Mouse (Mus musculus) liver, postnatal 0 days (tissue): ENCODE data around the gene Ercc1. TPM values are rescaled to one million over a fixed set of nuclear protein-coding genes. Genes with fewer than 3 reads are reported as not detected.

Experiments used
- ATAC-seq: fragments of 200-750 bp; cut with Nextera tagmentation; 2 replicates; pipeline ENCODE4 v1.8.0; 2017; ENCODE audit warnings: mild to moderate bottlenecking, moderate library complexity
- DNase-seq: peaks from one replicate; pipeline ENCODE4 v3.0.0-alpha.2; 2016
- H3K27ac ChIP-seq: fragments of 300-500 bp; sonication (generic); 2 replicates; pipeline ENCODE4 v1.5.1; 2014; ENCODE audit warnings: antibody characterized with exemption, moderate library complexity, mild to moderate bottlenecking, low read depth
- H3K27me3 ChIP-seq: fragments of 300-500 bp; sonication (generic); 2 replicates; pipeline ENCODE4 v1.6.1; 2014; ENCODE audit warnings: low read length, control low read depth, mixed read lengths; ENCODE audit not compliant: insufficient read depth
- H3K36me3 ChIP-seq: fragments of 300-500 bp; sonication (generic); replicated peaks from 2 replicates; pipeline ENCODE4 v1.6.1; 2014; ENCODE audit warnings: mild to moderate bottlenecking, control low read depth, low read length, moderate library complexity, mixed read lengths; ENCODE audit not compliant: insufficient read depth
- H3K4me1 ChIP-seq: fragments of 300-500 bp; sonication (generic); 2 replicates; pipeline ENCODE4 v1.6.1; 2014; ENCODE audit warnings: antibody characterized with exemption, mild to moderate bottlenecking, control low read depth; ENCODE audit not compliant: insufficient read depth
- H3K4me2 ChIP-seq: fragments of 300-500 bp; sonication (generic); 2 replicates; pipeline ENCODE4 v1.6.1; 2014; ENCODE audit warnings: low read depth, mild to moderate bottlenecking, low read length, moderate library complexity, mixed read lengths
- H3K4me3 ChIP-seq: fragments of 300-500 bp; sonication (generic); 2 replicates; pipeline ENCODE4 v1.5.1; 2014; ENCODE audit warnings: low read depth, low read length
- H3K9ac ChIP-seq: fragments of 300-500 bp; sonication (generic); replicated peaks from 2 replicates; pipeline ENCODE4 v1.6.1; 2014; ENCODE audit warnings: mild to moderate bottlenecking, moderate library complexity
- H3K9me3 ChIP-seq: fragments of 300-500 bp; sonication (generic); 2 replicates; pipeline ENCODE4 v1.6.1; 2016; ENCODE audit warnings: mild to moderate bottlenecking, control low read depth, low read length, mixed read lengths
- CTCF ChIP-seq: sonication (generic); IDR thresholded peaks from 2 replicates; pipeline ENCODE4 v1.5.1; 2016; ENCODE audit warnings: antibody characterized with exemption, low read depth
- EP300 ChIP-seq: IDR thresholded peaks from 2 replicates; pipeline ENCODE4 v1.6.1; 2016; ENCODE audit warnings: antibody characterized with exemption, low read depth, mild to moderate bottlenecking
- WGBS: fragments of 180-500 bp; shearing (Covaris S2); extraction: QIAGEN DNeasy Blood & Tissue Kit; methylation state at CpG from one replicate; pipeline ENCODE4 v1.1.7; 2014; ENCODE audit not compliant: insufficient replicate concordance; 5-methylcytosine and 5-hydroxymethylcytosine counted together
- polyA plus RNA-seq: library from polyadenylated mRNA; unstranded; fragments of >200 nt; fragmentation: Nextera tagmentation; extraction: Ambion mirVana; gene quantifications from 2 replicates; pipeline ENCODE4 v1.2.1, GENCODE M21; 2015

Ercc1 gene
- 9.6 and 9.8 TPM in 2 replicates for polyA plus RNA-seq

DNA sequence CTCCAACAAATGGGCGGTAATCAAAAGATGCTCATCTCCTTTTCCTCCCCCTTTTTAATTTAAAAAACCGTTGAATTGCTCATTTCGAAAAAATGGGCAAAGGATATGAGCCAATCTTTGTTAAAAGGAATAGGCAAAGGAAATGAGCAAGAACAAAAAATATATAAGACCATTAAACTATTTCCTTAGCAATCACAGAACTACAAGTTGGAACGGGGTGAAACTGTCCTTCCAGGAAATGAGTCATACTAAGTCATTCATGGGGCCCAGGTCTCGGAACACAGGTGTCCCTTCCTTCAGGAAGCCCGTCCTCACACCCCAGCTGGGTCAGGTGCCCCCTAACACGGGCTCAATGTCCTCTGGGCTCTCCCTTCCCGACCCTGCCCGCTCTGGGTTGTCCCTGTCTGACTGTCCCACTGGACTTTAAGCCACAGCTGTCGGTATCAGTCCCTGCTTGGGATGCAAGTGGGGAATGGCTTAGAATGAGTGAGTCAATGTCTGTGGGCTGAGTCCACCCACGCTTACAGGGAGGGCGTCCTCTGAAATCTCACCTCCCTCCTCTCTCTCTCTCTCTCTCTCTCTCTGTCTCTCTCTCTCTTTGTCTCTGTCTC is at the start of gene Ercc1:
Ercc1 (plus strand) TSS at position 542 of the 611 bp plus-strand sequence.
- Histone ChIP-seq H3K9me3 (no peaks in the 10 kb centered on the region), H3K9ac (peak within 1 kb of the TSS; percentile 58), H3K4me1 (peaks cover 30% of the 10 kb centered on the region), H3K27ac (peak within 1 kb of the TSS; percentile 56; the same call in 1 of the 2 replicates), H3K4me3 (peak within 1 kb of the TSS; percentile 63), H3K27me3 (peaks cover 23% of the 10 kb centered on the region), H3K36me3 (0 out of 2 replicates have a peak, but pooled peaks cover 1% of the 10 kb centered on the region), H3K4me2 (peak within 1 kb of the TSS; percentile 75)
- no peak for TF ChIP-seq EP300
- ATAC-seq (no peak), DNase-seq (no peak)
- 17% methylated on average over 12 of the region's 12 CpGs for WGBS

DNA sequence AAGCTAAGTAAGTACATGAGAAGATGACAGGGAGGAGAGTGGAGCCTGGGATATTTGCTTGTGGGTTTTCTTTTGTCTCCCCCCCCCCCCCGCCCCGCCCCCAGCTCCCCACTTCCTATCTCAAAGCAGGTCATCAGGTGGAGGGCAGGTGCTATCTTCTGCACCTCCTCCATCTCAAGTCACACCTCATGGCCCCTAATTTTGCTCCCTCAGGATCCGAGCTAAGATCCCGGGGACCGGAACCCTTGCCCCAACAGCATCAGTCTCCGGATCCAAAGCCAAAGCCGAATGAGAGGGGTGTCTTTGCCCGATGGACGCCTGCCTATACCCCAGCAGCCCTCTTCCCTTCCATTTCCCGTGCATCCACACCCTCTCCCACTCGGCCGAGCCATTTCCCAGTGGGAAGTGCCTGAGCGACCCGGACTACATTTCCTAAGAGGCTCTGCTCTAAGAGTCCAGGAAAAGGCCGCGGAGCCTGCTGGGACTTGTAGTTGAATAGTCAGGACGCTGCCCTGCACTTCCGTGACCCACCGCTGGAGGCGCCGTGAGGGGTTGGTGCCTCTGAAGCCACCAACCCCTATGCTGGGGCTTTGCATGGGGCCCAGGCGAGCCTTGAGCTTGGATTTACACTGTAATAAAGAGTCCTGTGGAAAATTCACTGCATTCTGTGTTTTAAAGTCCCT is 48.9 kb upstream of the Ercc1 start:
- Histone ChIP-seq H3K9me3 (no peaks in the 10 kb centered on the region), H3K9ac (no peak overlapping the region), H3K4me1 (peaks cover 15% of the 10 kb centered on the region), H3K36me3 (no peaks in the 10 kb centered on the region), H3K27ac (no peak overlapping the region), H3K4me2 (peak overlapping the region; percentile 76), H3K27me3 (no peaks in the 10 kb centered on the region), H3K4me3 (peak overlapping the region; percentile 41)
- ATAC-seq (peak; percentile 72), DNase-seq (peak; percentile 95)
- peak; percentile 91 for TF ChIP-seq CTCF
- TF ChIP-seq EP300: no peak
- 8% methylated on average over 20 of the region's 22 CpGs for WGBS

DNA sequence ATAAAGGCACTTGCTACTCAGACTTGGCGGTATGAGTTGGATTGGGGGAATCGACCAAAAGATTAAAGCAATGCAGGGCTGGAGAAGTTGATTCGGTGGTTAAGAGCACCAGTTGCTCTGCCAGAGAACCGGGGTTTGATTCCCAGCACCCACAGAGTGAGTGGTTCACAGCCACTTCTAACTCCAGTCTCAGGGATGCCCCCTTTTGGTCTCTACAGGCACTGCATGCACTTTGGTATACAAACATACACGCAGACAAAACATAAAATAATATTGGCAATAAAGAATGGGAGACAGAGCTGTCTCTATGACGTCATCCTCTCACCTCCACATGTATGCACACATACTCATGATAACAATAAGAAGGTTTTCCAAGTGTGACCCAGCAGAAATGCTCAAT is 47.5 kb upstream of the Ercc1 start:
- 82% methylated on average over 6 of the region's 6 CpGs for WGBS

DNA sequence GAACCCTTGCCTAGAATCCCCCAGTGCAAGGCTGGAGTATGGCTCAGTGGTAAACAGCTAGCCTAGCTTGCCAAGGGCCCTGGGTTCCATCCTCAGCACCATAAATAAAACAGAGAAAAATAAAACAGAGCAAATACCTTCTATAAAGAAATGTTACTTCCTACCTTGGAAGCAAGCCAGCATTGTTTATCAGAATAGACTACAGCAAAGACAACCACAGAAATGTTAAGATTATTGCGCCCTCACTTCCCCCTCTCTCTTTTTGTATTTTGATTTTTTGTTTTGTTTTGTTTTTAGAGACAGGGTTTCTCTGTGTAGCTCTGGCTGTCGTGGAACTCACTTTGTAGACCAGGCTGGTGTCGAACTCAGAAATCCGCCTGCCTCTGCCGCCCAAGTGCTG is 46.8 kb upstream of the Ercc1 start:
- ATAC-seq: no peak
- peaks cover 14% of the 10 kb centered on the region for H3K27me3 ChIP-seq
- no peaks in the 10 kb centered on the region for H3K36me3 ChIP-seq
- H3K27ac ChIP-seq: no peak overlapping the region
- no peak overlapping the region for H3K9ac ChIP-seq
- H3K4me2 ChIP-seq: no peak overlapping the region
- DNase-seq: no peak
- H3K4me1 ChIP-seq: peaks cover 3% of the 10 kb centered on the region; the same call in 1 of the 2 replicates
- H3K9me3 ChIP-seq: no peaks in the 10 kb centered on the region
- 85% methylated on average over 5 of the region's 5 CpGs for WGBS
- TF ChIP-seq CTCF (no peak), EP300 (no peak)
- H3K4me3 ChIP-seq: no peak overlapping the region

More for the DNA sequence above, 47.5 kb upstream of the Ercc1 start:
- no peak for DNase-seq
- Histone ChIP-seq H3K4me2 (no peak overlapping the region), H3K4me1 (peaks cover 3% of the 10 kb centered on the region; the same call in 1 of the 2 replicates), H3K4me3 (no peak overlapping the region), H3K9ac (no peak overlapping the region), H3K27me3 (peaks cover 7% of the 10 kb centered on the region), H3K9me3 (no peaks in the 10 kb centered on the region), H3K36me3 (no peaks in the 10 kb centered on the region), H3K27ac (no peak overlapping the region)
- TF ChIP-seq EP300 (no peak), CTCF (0 out of 2 replicates have a peak, but pooled peaks have one; percentile 24)
- no peak for ATAC-seq

DNA sequence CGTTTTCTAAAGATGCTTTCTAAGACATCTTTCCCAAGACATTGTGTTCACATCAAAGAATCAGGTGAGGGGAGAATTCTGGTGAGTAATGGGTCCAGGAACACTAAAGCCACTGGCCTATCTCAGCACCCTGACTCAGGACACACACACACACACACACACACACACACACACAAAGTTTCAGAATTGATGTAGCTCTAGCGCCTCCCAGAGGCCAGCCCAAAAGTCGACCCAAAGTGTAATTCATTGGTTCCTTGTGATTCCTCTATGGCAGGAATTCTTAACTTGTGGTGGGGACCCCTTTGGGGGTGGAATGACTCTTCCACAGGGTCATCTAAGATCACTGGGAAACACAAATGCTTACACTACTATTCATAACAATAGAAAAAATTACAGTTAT is 45.4 kb upstream of the Ercc1 start:
- no peak for TF ChIP-seq EP300
- TF ChIP-seq CTCF: peak; percentile 82
- no peak overlapping the region for H3K4me3 ChIP-seq
- no peaks in the 10 kb centered on the region for H3K36me3 ChIP-seq
- H3K27ac ChIP-seq: no peak overlapping the region
- H3K4me1 ChIP-seq: peaks cover 10% of the 10 kb centered on the region
- H3K4me2 ChIP-seq: no peak overlapping the region
- DNase-seq (peak; percentile 74), ATAC-seq (no peak)
- no peaks in the 10 kb centered on the region for H3K9me3 ChIP-seq
- 17% methylated on average over 3 of the region's 3 CpGs for WGBS
- no peak overlapping the region for H3K9ac ChIP-seq
- peaks cover 28% of the 10 kb centered on the region for H3K27me3 ChIP-seq

DNA sequence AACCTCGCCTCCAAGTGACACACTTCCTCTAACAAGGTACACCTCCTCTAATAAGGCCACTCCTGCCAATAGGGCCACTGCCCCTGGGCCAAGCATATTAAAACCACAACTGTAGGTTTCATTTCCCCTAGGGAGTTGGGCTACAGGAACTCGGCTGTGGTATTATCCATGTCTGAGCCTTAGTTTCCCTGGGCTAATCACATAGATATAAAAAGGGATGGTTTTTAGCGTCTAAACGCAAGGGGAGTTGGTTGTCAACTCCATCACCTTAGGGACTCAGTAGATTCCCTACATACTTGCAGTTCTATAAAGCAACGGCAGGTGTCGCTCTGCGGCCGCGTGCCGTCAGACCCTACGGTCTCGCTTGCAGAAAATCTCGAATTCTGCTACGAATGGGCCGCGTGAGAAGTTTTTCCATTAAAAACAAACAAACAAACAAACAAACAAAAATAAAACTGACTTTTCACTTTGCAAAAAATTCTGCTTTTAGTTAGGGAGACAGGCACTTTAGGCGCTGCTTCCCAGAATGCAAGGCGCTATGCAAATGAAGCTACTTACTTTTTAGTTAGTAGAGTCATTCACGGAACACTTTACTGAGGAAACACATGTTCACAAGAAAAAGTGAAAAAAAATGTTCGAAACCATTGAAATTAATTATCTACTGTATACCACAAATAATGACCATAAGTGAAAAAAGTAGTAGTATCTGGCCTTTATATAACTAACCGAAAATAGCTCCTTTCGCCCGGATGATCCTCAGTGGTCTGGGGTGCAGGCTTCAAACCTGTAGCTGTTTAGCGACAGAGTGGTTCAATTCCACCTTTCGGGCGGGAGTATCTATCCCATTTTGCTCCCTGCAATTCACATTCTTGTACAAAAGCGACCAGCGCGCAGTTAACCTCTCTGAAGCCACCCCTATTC is 43.8 kb upstream of the Ercc1 start:
- peaks cover 15% of the 10 kb centered on the region for H3K4me1 ChIP-seq
- no peak overlapping the region for H3K27ac ChIP-seq
- under 1% methylated on average over 29 of the region's 29 CpGs for WGBS
- H3K9me3 ChIP-seq: no peaks in the 10 kb centered on the region
- peak overlapping the region; percentile 44 for H3K4me3 ChIP-seq
- no peaks in the 10 kb centered on the region for H3K36me3 ChIP-seq
- DNase-seq (peak; percentile 86), ATAC-seq (peak; percentile 83)
- peak overlapping the region; percentile 42; the same call in 1 of the 2 replicates for H3K9ac ChIP-seq
- H3K27me3 ChIP-seq: peaks cover 43% of the 10 kb centered on the region
- TF ChIP-seq CTCF (peak; percentile 98), EP300 (peak; percentile 29; the same call in 1 of the 2 replicates)
- H3K4me2 ChIP-seq: peak overlapping the region; percentile 61
